Mouse (Mus musculus): ENCODE data around the gene Gm19965.

The Gm19965 gene

GRCm38 (mm10) chr1:116802683-116803082 lies at the start of gene Gm19965:
Gene Gm19965 (plus strand): TSS chr1:116802983.
- DNase-seq (ENCODE audit: low spot score in 2 of 2), result no peak

GRCm38 (mm10) chr1:116782471-116782989 lies 20.3 kb upstream of the Gm19965 start:
- no peak for DNase-seq (ENCODE audit: low spot score in 2 of 2)
